Mouse (Mus musculus): ENCODE measurements around the gene Olfr376. TPM values are rescaled to one million over a fixed set of nuclear protein-coding genes. Genes with fewer than 3 reads are reported as not detected.

Olfr376 gene
- not detected in 2 replicates for polyA plus RNA-seq (2016; fragmentation: Nextera tagmentation; extraction: Ambion mirVana)

DNA sequence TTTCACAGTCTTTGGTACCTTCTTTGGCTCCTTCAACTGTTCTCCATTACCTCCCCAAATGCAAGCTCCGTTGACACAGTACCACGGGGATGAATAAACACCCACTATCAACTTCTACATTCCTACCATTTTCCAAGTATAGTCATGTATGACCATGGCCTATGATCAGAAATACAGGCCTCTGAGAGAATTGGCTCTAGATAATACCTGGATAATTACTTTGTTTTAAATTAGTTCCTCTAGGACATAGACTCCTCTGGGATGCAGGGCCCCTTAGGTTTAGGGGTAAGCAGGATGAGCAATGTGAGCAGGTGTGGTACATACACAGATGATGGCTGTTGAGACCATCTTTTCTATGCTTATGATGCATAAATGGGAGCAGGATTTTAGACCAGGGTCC, at the start of gene Olfr376:
TSS of gene Olfr376 (plus strand) at position 301 of the 400 bp plus-strand sequence.
- Histone ChIP-seq H3K4me1 (replicated peaks) (no peaks in the 10 kb centered on the region), H3K36me3 (no peaks in the 10 kb centered on the region), H3K27ac (no peak within 1 kb of the TSS), H3K9me3 (no peaks in the 10 kb centered on the region), H3K27me3 (ENCODE audit: insufficient read depth, poor library complexity, severe bottlenecking) (no peaks in the 10 kb centered on the region), H3K4me3 (no peak within 1 kb of the TSS)
- no peak for DNase-seq (ENCODE audit: low spot score)
- WGBS, result 84% methylated on average over 2 of the region's 2 CpGs

DNA sequence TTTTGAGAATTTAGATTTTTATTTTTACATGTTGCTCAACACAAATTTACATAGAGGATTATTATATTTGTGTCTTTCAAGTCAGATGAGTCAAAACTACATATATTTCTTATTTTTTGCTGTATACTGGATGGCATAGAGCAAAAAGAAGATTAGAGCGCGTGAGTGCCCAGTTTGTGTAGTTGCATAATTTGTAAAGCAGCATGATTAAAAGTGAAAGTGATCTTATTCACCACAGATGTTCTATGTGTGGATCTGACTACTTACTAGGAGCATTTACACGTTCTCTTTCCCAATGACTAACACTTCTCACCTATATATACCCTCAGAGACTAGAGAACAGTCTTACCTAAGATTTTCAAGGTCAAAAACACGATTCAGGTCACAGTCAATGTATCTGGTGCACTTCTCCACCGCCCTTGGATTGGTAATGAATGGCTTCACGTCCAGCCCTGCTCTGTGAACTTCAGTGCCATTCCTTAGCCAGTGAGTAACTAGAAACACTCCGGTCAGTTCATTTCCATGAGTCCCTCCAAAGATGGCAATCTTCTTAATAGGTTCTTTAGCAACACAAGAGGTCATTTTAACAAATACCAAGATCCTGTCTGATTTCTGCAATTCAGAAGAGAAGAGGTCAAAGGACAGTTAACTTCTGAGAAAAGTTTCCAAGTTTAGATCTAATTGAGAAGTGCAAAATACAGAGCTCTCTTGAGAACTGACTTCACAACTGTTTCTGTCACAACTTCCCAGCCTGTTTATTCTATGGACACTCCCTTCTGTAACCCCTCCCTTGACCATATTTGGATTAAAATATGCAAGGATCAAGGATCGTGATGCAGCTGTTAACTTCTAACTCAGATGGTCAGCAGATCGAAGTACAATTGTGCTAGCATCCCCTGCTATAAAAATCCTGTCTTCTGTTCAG, 46.9 kb upstream of the Olfr376 start:
- DNase-seq (ENCODE audit: low spot score), result no peak
- H3K27me3 ChIP-seq (ENCODE audit: insufficient read depth, poor library complexity, severe bottlenecking), result no peaks in the 10 kb centered on the region
- 78% methylated on average over 9 of the region's 9 CpGs for WGBS
- H3K9me3 ChIP-seq, result no peaks in the 10 kb centered on the region
- H3K4me3 ChIP-seq, result no peak overlapping the region
- no peaks in the 10 kb centered on the region for H3K36me3 ChIP-seq
- H3K4me1 ChIP-seq (replicated peaks), result no peaks in the 10 kb centered on the region
- H3K27ac ChIP-seq, result no peak overlapping the region

DNA sequence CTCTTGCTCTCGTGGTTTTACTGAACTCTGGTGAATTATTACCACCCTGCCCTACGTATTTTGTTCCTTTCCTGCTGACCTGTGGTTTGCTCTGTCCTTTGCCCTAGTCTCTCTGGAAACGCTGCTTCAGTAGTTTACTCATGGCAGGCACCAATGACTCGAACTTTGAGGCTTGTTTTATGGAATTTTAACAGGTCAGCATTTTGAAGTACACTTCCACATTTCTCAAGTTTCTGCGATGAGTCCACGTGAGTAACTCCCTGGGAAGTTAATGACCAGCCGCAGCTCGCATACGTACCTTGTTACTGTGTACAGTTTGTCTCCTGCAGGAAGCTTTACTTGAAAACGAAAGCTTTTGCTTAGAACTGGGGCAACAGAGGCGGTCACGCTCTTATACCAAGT, 44.6 kb upstream of the Olfr376 start:
- H3K27ac ChIP-seq, result no peak overlapping the region
- 0 out of 2 replicates have a peak, but pooled peaks cover 5% of the 10 kb centered on the region for H3K9me3 ChIP-seq
- H3K36me3 ChIP-seq, result no peaks in the 10 kb centered on the region
- no peak overlapping the region for H3K4me3 ChIP-seq
- H3K4me1 ChIP-seq (replicated peaks), result no peaks in the 10 kb centered on the region
- no peaks in the 10 kb centered on the region for H3K27me3 ChIP-seq (ENCODE audit: insufficient read depth, poor library complexity, severe bottlenecking)
- no peak for DNase-seq (ENCODE audit: low spot score)
- 65% methylated on average over 12 of the region's 12 CpGs for WGBS

DNA sequence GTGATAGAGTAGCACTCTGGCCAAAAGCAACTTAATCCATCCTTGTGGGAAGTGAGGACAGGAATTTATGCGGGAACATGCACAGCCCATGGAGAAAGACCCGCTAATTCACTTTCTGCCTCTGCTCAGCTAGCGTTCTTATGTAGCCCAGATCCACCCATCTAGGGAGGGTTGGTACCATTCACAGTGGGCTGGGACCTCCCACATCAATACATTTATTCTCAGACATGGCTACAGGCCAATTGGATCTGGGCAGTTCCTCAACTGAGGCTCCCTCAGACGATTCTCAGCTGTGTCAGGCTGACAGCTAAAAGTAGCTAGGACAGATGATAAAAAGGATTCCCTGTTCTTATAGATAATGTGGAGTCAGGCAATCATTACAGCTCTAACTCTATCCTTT, 43.7 kb upstream of the Olfr376 start:
- no peak for DNase-seq (ENCODE audit: low spot score)
- Histone ChIP-seq H3K36me3 (no peaks in the 10 kb centered on the region), H3K9me3 (0 out of 2 replicates have a peak, but pooled peaks cover 5% of the 10 kb centered on the region), H3K27ac (no peak overlapping the region), H3K4me1 (replicated peaks) (no peaks in the 10 kb centered on the region), H3K27me3 (ENCODE audit: insufficient read depth, poor library complexity, severe bottlenecking) (no peaks in the 10 kb centered on the region), H3K4me3 (no peak overlapping the region)
- 89% methylated on average over 4 of the region's 4 CpGs for WGBS

DNA sequence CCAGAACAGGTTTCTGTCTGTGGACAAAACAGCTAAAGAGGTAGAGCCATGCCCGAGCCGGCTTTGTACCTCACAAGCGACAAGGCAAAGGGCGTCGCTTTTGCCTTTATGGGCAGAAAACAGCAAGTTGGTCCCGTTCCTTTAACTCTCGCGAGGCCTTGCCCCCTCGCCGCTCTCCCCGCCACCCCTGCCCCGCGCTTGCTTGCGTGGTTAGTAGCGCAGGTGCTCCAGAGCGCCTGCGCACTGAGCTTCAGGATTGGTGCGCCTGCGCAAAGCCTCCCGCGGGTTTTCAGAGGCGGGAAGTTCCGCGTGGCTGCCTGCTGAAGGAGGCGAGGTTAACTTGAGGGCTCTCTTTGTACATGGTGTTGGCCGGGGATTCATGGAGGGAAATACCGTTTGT, 41.6 kb upstream of the Olfr376 start, which contains the start of the genes Aspa, Gm49340 and Spata22:
TSS of gene Aspa (minus strand) at position 155 of the 400 bp plus-strand sequence.
TSS of gene Gm49340 (plus strand) at position 300 of the 400 bp plus-strand sequence.
TSS of gene Spata22 (plus strand) at position 300 of the 400 bp plus-strand sequence.
- Histone ChIP-seq H3K27me3 (ENCODE audit: insufficient read depth, poor library complexity, severe bottlenecking) (no peaks in the 10 kb centered on the region), H3K27ac (no peak within 1 kb of the TSS), H3K36me3 (no peaks in the 10 kb centered on the region), H3K9me3 (0 out of 2 replicates have a peak, but pooled peaks cover 5% of the 10 kb centered on the region), H3K4me3 (no peak within 1 kb of the TSS), H3K4me1 (replicated peaks) (no peaks in the 10 kb centered on the region)
- DNase-seq (ENCODE audit: low spot score), result no peak
- WGBS, result 78% methylated on average over 27 of the region's 27 CpGs

DNA sequence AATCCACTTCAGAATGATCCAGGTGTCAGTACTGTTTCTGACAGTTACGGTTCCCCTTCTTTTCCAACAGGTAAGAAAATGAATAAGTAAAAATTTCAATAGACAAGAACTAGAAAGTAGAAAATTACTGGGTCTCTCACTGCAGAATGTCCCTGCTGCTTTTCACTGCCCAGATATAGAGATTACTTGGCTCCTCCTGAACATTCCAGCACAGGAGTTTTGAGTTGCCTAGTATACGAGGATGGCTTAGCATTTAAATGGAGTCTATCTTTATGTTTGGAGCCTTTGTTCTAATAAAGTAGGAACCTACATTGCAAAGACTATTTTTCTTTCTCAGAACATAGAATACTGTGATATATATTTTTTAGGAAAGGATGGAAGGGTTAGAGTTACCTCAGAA, 37.7 kb upstream of the Olfr376 start:
- H3K27ac ChIP-seq, result no peak overlapping the region
- WGBS, result 78% methylated on average over 2 of the region's 2 CpGs
- H3K9me3 ChIP-seq, result 0 out of 2 replicates have a peak, but pooled peaks cover 5% of the 10 kb centered on the region
- no peak overlapping the region for H3K4me3 ChIP-seq
- no peaks in the 10 kb centered on the region for H3K4me1 ChIP-seq (replicated peaks)
- H3K27me3 ChIP-seq (ENCODE audit: insufficient read depth, poor library complexity, severe bottlenecking), result no peaks in the 10 kb centered on the region
- H3K36me3 ChIP-seq, result no peaks in the 10 kb centered on the region
- DNase-seq (ENCODE audit: low spot score), result no peak

GRCm38 (mm10) chr11:73336919-73337318, 34.1 kb upstream of the Olfr376 start:
- Histone ChIP-seq H3K4me1 (replicated peaks) (no peaks in the 10 kb centered on the region), H3K4me3 (no peak overlapping the region), H3K36me3 (no peaks in the 10 kb centered on the region), H3K27ac (no peak overlapping the region), H3K27me3 (ENCODE audit: insufficient read depth, poor library complexity, severe bottlenecking) (no peaks in the 10 kb centered on the region), H3K9me3 (no peaks in the 10 kb centered on the region)
- 83% methylated on average over 4 of the region's 4 CpGs for WGBS
- DNase-seq (ENCODE audit: low spot score), result no peak

GRCm38 (mm10) chr11:73350483-73350882, 20.6 kb upstream of the Olfr376 start, which contains the start of gene Olfr20:
Gene Olfr20, plus strand, starts transcription at chr11:73350783.
- WGBS, result 53% methylated on average over 3 of the region's 3 CpGs
- DNase-seq (ENCODE audit: low spot score), result no peak
- Histone ChIP-seq H3K27ac (no peak within 1 kb of the TSS), H3K9me3 (no peaks in the 10 kb centered on the region), H3K27me3 (ENCODE audit: insufficient read depth, poor library complexity, severe bottlenecking) (no peaks in the 10 kb centered on the region), H3K36me3 (no peaks in the 10 kb centered on the region), H3K4me1 (replicated peaks) (no peaks in the 10 kb centered on the region), H3K4me3 (no peak within 1 kb of the TSS)

DNA sequence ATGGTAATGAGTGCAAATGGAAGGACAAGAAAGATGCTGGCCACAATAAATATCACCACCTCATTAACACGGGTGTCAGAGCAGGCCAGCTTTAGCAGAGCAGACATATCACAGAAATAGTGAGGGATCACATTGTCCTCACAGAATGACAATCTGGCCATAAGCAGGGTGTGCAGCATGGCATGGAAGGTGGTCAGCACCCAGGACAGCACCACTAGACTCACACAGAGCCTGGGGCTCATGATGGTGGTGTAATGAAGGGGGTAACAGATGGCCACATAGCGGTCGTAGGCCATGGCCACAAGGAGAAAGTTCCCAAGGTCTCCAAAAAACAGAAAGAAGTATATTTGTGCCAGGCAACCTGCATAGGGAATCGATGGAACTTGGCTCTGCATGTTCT, 24.3 kb downstream of the Olfr376 start:
- no peaks in the 10 kb centered on the region for H3K27me3 ChIP-seq (ENCODE audit: insufficient read depth, poor library complexity, severe bottlenecking)
- peaks cover 6% of the 10 kb centered on the region; the same call in 1 of the 2 replicates for H3K9me3 ChIP-seq
- H3K4me3 ChIP-seq, result no peak overlapping the region
- DNase-seq (ENCODE audit: low spot score), result no peak
- WGBS, result 82% methylated on average over 4 of the region's 4 CpGs
- H3K4me1 ChIP-seq (replicated peaks), result no peaks in the 10 kb centered on the region
- H3K36me3 ChIP-seq, result no peaks in the 10 kb centered on the region
- no peak overlapping the region for H3K27ac ChIP-seq

GRCm38 (mm10) chr11:73399514-73399913, 28.5 kb downstream of the Olfr376 start, which contains the start of gene Olfr1:
Gene Olfr1, minus strand, starts transcription at chr11:73399614.
- Histone ChIP-seq H3K9me3 (0 out of 2 replicates have a peak, but pooled peaks cover 6% of the 10 kb centered on the region), H3K4me3 (no peak within 1 kb of the TSS), H3K27me3 (ENCODE audit: insufficient read depth, poor library complexity, severe bottlenecking) (no peaks in the 10 kb centered on the region), H3K27ac (no peak within 1 kb of the TSS), H3K4me1 (replicated peaks) (no peaks in the 10 kb centered on the region), H3K36me3 (no peaks in the 10 kb centered on the region)
- no peak for DNase-seq (ENCODE audit: low spot score)

Other genes with a start within 250 kb of the Olfr376 start
- 19.8 and 24.2 TPM in 2 replicates for gene Haspin, start 233.0 kb upstream of the Olfr376 start, polyA plus RNA-seq (2016; fragmentation: Nextera tagmentation; extraction: Ambion mirVana)
- 0.10 and 0.32 TPM in 2 replicates for gene P2rx5, start 210.8 kb upstream of the Olfr376 start, polyA plus RNA-seq (2016; fragmentation: Nextera tagmentation; extraction: Ambion mirVana)
- 132 and 134 TPM in 2 replicates for gene Emc6, start 194.2 kb upstream of the Olfr376 start, polyA plus RNA-seq (2016; fragmentation: Nextera tagmentation; extraction: Ambion mirVana)
- gene Tax1bp3, start 194.2 kb upstream of the Olfr376 start, polyA plus RNA-seq (2016; fragmentation: Nextera tagmentation; extraction: Ambion mirVana), result 207 and 237 TPM in 2 replicates
- 15.4 and 19.9 TPM in 2 replicates for gene Ctns, start 172.2 kb upstream of the Olfr376 start, polyA plus RNA-seq (2016; fragmentation: Nextera tagmentation; extraction: Ambion mirVana)
- gene Shpk, start 171.8 kb upstream of the Olfr376 start, polyA plus RNA-seq (2016; fragmentation: Nextera tagmentation; extraction: Ambion mirVana), result 1.1 and 1.7 TPM in 2 replicates
- not detected in 2 replicates for gene Trpv1, start 137.0 kb upstream of the Olfr376 start, polyA plus RNA-seq (2016; fragmentation: Nextera tagmentation; extraction: Ambion mirVana)
- gene Trpv3, start 103.9 kb upstream of the Olfr376 start, polyA plus RNA-seq (2016; fragmentation: Nextera tagmentation; extraction: Ambion mirVana), result 0.09 TPM in 1 of 2 replicates, not detected in the other
- 0.25 TPM in 1 of 2 replicates, not detected in the other for gene Aspa, start 41.6 kb upstream of the Olfr376 start, polyA plus RNA-seq (2016; fragmentation: Nextera tagmentation; extraction: Ambion mirVana)
- not detected in 2 replicates for gene Gm49340, start 41.5 kb upstream of the Olfr376 start, polyA plus RNA-seq (2016; fragmentation: Nextera tagmentation; extraction: Ambion mirVana)
- gene Spata22, start 41.5 kb upstream of the Olfr376 start, polyA plus RNA-seq (2016; fragmentation: Nextera tagmentation; extraction: Ambion mirVana), result not detected in 2 replicates
- gene Olfr20, start 20.5 kb upstream of the Olfr376 start, polyA plus RNA-seq (2016; fragmentation: Nextera tagmentation; extraction: Ambion mirVana), result not detected in 2 replicates
- not detected in 2 replicates for gene Olfr1, start 28.4 kb downstream of the Olfr376 start, polyA plus RNA-seq (2016; fragmentation: Nextera tagmentation; extraction: Ambion mirVana)
- not detected in 2 replicates for gene Olfr378, start 57.2 kb downstream of the Olfr376 start, polyA plus RNA-seq (2016; fragmentation: Nextera tagmentation; extraction: Ambion mirVana)
- gene Olfr380, start 86.3 kb downstream of the Olfr376 start, polyA plus RNA-seq (2016; fragmentation: Nextera tagmentation; extraction: Ambion mirVana), result not detected in 2 replicates
- gene Olfr381, start 120.4 kb downstream of the Olfr376 start, polyA plus RNA-seq (2016; fragmentation: Nextera tagmentation; extraction: Ambion mirVana), result not detected in 2 replicates
- gene Olfr382, start 146.0 kb downstream of the Olfr376 start, polyA plus RNA-seq (2016; fragmentation: Nextera tagmentation; extraction: Ambion mirVana), result not detected in 2 replicates
- gene Olfr385, start 221.8 kb downstream of the Olfr376 start, polyA plus RNA-seq (2016; fragmentation: Nextera tagmentation; extraction: Ambion mirVana), result not detected in 2 replicates
- not detected in 2 replicates for gene Olfr384, start 227.3 kb downstream of the Olfr376 start, polyA plus RNA-seq (2016; fragmentation: Nextera tagmentation; extraction: Ambion mirVana)